Mouse (Mus musculus): ENCODE measurements at regions not wholly inside any gene's neighbourhood (a gene's known extent, or its start where the extent isn't known, plus 50 kb on each side); places are given as distances from the start of the nearest gene placed in this dataset.

DNA sequence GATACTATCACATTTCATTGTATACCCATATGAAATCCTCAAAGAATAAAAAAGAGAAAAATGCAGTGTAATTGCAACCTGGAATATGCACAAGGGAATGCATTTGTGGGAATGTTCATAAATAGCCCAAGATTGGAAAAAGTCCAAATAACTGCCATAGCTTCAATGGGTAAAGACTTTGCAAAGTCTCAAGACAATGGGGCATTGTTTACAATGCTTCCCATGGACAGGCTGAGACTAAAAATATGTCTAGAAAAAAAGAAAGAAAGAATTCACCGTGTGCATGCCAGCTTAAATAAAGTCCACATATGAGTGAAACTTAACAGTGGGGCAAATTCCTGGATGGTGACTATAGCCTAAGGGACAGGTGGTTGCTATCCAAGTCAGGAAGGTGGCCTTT is 210.4 kb upstream of the Sox11 start:
- TF ChIP-seq CTCF (IDR thresholded peaks at IDR 0.05; ENCODE audit: control insufficient read depth, insufficient read depth, insufficient replicate concordance, low read depth, low read length) (no peak), POLR2A (IDR thresholded peaks at IDR 0.05; ENCODE audit: control insufficient read depth, low read depth, low read length) (no peak)

Measured in testis, adult 2 months (tissue).